Mouse (Mus musculus) heart, adult 10 weeks (tissue): ENCODE data around the gene Tubgcp2. TPM values are rescaled to one million over a fixed set of nuclear protein-coding genes. Genes with fewer than 3 reads are reported as not detected.

Experiments used
- polyA plus RNA-seq: library from polyadenylated mRNA; stranded (reverse); fragments of 350-450 nt; fragmentation: Illumina TruSeq; extraction: RNeasy Lipid Tissue Mini Kit (QIAGEN cat#74804); gene quantifications from one replicate; pipeline ENCODE4 v1.2.3, GENCODE M21; 2014; ENCODE audit warnings: low read depth, low replicate concordance

The Tubgcp2 gene
- polyA plus RNA-seq, result 20.2 TPM

DNA sequence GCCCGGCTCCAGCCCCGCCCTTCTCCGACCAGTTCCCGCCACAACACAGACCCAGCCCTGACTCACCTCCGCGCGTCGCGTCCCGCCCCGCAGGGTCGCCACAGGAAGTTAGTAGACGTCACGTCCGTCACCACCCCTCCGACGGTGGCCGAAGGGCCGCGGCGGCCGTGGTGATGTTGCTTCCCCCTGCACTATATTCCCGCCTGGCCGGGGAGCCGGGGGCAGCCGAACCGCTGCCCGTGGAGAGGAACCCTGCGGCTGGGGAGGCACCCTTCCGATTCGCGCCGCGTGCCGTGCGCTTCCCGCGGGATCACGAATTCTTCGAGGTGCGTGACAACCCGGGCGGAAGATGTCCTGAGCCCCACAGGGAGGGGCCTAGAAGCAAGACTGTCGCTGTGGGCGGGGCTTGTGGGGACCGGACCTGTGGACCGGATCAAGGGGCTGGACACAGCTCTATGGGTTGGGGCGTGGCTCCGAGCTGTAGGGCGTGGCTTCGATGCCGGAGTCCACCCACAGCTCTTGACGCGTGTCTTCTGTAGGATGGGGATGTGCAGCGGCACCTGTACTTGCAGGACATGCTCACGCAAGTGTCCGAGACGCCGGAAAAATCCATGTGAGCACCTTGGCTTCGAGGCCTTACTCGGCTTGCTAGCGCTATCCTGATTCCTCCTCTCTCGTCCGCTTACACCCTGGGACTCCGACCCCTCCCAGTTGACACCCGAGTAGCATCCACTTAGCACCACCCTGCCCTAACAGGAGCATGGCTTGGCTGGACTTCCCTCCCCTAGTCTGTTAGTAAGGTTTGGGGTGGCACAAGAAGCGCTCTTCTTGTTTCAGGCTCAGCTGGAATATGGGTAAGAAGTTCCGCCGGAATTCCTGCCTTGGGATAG is at the start of gene Tubgcp2, which contains the start of gene Zfp511:
Gene Tubgcp2, minus strand, starts transcription at position 389 of the 890 bp plus-strand sequence.
Gene Zfp511, plus strand, starts transcription at position 111 of the 890 bp plus-strand sequence.

GRCm38 (mm10) chr7:140082242-140082678 is 45.8 kb upstream of the Tubgcp2 start, which contains the start of gene Caly:
Gene Caly, minus strand, starts transcription at chr7:140082548.

GRCm38 (mm10) chr7:140048361-140049114 is 12.1 kb upstream of the Tubgcp2 start, which contains the start of gene Msx3:
Gene Msx3, minus strand, starts transcription at chr7:140049089.

DNA sequence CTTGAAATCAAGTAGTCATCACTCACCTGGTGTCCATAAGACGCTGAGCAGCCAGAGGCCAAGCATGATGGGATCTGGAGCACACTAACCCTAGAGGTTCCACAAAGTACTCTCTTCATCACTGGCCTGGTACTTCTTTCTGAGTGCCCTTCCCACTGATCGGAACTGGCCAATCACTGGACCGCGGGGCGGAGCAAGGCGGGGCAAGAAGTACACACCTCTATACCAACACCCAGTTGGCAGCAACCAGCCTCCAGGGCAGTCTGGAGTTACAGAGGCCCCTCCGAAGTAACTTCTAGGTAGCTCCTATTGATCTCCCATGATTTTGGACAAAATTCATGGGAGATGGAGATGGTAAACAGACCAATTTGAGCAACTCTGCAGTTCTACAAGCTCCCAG is 44.1 kb downstream of the Tubgcp2 start, which contains the start of gene Adam8:
Gene Adam8, minus strand, starts transcription at position 157 of the 400 bp plus-strand sequence.

DNA sequence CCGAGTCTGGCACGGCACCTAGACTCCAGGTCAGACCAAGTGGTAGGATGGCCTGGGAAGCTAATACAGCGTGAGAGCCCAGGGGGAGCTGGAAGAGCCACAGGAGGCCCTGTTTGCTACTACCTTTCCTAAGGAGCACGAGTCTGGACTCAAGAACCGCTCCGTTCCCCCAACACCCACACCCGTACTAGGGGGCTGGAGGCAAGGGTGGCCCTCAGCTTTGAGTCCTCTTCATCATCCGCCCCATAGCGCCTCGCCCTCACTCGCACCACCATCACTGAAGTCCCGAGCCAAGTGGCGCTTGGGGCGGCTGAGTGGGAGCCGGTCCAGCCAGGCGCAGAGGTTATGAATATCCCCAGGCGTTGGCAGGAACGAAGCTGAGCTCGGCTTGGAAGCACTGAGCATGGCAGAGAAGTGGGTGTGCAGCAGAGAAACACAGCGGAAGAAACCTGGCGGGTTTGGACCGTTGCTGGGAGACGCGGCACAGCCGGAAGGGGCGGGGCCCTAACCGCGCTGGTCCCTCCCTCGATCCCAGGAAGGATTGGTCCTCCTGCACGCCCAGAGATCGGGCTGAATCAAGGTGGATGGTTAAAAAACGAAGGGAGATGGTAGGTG is 58.1 kb downstream of the Tubgcp2 start, which contains the start of gene 6430531B16Rik:
Gene 6430531B16Rik, minus strand, starts transcription at position 478 of the 615 bp plus-strand sequence.

Other genes with a start within 250 kb of the Tubgcp2 start
- not detected for gene Adgra1, start 202.5 kb downstream of the Tubgcp2 start, polyA plus RNA-seq
- gene Kndc1, start 142.0 kb downstream of the Tubgcp2 start, polyA plus RNA-seq, result not detected
- not detected for gene Utf1, start 92.9 kb downstream of the Tubgcp2 start, polyA plus RNA-seq
- gene 6430531B16Rik, start 57.9 kb downstream of the Tubgcp2 start, polyA plus RNA-seq, result not detected
- gene Adam8, start 44.1 kb downstream of the Tubgcp2 start, polyA plus RNA-seq, result 1.9 TPM
- 14.5 TPM for gene Zfp511, start 278 bp downstream of the Tubgcp2 start, polyA plus RNA-seq
- not detected for gene Msx3, start 12.4 kb upstream of the Tubgcp2 start, polyA plus RNA-seq
- not detected for gene Caly, start 45.9 kb upstream of the Tubgcp2 start, polyA plus RNA-seq
- not detected for gene Prap1, start 56.7 kb upstream of the Tubgcp2 start, polyA plus RNA-seq
- gene Fuom, start 65.8 kb upstream of the Tubgcp2 start, polyA plus RNA-seq, result 85.6 TPM
- gene Paox, start 79.1 kb upstream of the Tubgcp2 start, polyA plus RNA-seq, result 6.8 TPM
- gene Echs1, start 79.8 kb upstream of the Tubgcp2 start, polyA plus RNA-seq, result 535 TPM
- gene Mtg1, start 100.9 kb upstream of the Tubgcp2 start, polyA plus RNA-seq, result 41.4 TPM
- gene Sprn, start 118.2 kb upstream of the Tubgcp2 start, polyA plus RNA-seq, result 0.63 TPM
- gene Olfr522, start 128.1 kb upstream of the Tubgcp2 start, polyA plus RNA-seq, result not detected
- gene Olfr523, start 136.5 kb upstream of the Tubgcp2 start, polyA plus RNA-seq, result not detected
- gene Olfr524, start 169.3 kb upstream of the Tubgcp2 start, polyA plus RNA-seq, result not detected
- gene Cd163l1, start 181.6 kb upstream of the Tubgcp2 start, polyA plus RNA-seq, result 0.13 TPM
- not detected for gene 5830411N06Rik, start 210.6 kb upstream of the Tubgcp2 start, polyA plus RNA-seq